Mouse (Mus musculus) left cerebral cortex, adult 2 months (tissue): ENCODE data around the gene Zfp617. TPM values are rescaled to one million over a fixed set of nuclear protein-coding genes. Genes with fewer than 3 reads are reported as not detected.
"Not testable (repeated sequence)": the region's sequence is repeated elsewhere in the genome, so short reads cannot be mapped to it uniquely, and the experiment has no call there.

Experiments used
- DNase-seq, 2 experiments: peaks; one replicate each; pipeline ENCODE4 v3.0.0; 2021 to 2022; ENCODE audit warnings: low spot score in 2 of 2, mixed read lengths in 1 of 2; ENCODE audit errors: extremely low spot score in 1 of 2
- H3K27ac ChIP-seq: fragments of 200-600 bp; 2 replicates; pipeline ENCODE4 v1.8.1; 2022
- H3K4me3 ChIP-seq: fragments of 200-600 bp; 2 replicates; pipeline ENCODE4 v1.8.1; 2022
- CTCF ChIP-seq: fragments of 200-600 bp; IDR thresholded peaks from 2 replicates; pipeline ENCODE4 v1.8.1; 2022; ENCODE audit warnings: antibody characterized with exemption, mild to moderate bottlenecking, moderate library complexity
- intact Hi-C: fragments of 180-260 bp; cut with DNase I; formaldehyde crosslinking; loops from one replicate; pipeline ENCODE4 v1.15.1; 2025
- long read RNA-seq, 2 experiments: library from polyadenylated mRNA; stranded (forward); transcript quantifications; one replicate each; pipeline ENCODE4 v2.0.0; 2021; ENCODE audit warnings: borderline mapping rate in 2 of 2
- total RNA-seq, 2 experiments: library from RNA; stranded (reverse); gene quantifications; 2 replicates each; pipeline ENCODE4 v1.2.3; 2021

Zfp617 gene
- 10 to 100 TPM; 25.3 to 28.4 TPM for total RNA-seq
- long read RNA-seq, experiment 1, partial matches to known transcripts: 3 of 23 reads
- long read RNA-seq, experiment 1, other reads (novel, unspliced or antisense): 18 of 23 reads
- long read RNA-seq, experiment 2, transcript Zfp617-201 (4 exons, 2,920 nt): major isoform, 6 of 14 reads
- long read RNA-seq, experiment 2, partial matches to known transcripts: 2 of 14 reads
- long read RNA-seq, experiment 2, other reads (novel, unspliced or antisense): 6 of 14 reads

DNA sequence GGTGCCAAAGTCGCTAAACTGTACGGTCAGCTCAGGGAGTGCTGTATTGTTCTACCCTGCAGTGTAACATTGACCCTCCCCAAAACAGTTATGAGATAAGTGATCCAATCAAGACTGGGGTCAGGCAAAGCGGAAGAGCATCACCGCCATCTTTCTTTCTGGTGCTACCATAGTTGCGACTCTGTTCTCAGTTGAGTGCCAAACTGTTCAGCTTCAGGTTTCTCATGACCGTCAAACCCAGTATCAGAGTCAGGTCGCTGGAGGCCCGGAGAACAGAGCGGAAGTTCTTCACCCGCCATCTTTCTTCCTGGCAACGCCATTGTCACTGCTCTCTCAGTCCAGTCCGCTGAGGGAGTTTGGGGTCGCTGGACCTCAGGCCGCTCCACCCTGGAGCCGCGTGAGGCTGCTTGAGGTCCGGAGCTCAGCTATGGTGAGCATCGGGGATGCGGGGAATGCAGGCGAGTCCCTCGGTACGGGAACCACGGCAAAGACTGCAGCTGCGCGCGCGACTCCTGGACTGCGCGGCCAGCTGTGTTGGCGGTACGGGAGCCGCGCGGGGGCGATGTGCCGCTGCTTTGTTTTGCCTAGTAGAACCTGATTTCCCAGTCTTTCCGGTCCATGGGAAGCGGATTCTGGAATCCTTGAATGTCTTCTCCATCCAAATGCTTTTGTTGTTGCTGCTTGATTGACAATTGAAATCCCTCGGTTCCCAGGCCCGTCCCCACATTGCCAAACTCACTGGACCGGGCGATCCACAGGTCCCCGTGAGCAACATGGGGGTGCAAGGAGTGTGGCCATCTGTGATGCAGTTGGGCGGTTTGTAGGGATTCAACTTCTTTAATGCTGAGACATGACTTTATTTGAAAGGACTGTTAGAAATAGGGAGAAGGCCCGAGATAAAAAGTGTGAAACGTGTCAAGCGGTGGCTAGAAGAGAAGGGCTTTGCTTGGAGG, at the start of gene Zfp617, which contains the start of gene Zfp882:
Zfp617 (plus strand) TSS at position 327 of the 953 bp plus-strand sequence.
Zfp882 (plus strand) TSS at position 300 of the 953 bp plus-strand sequence.
- intact Hi-C loops: loop anchor here (1.0 to 2.0 kb wide), 3 partner anchors 14 to 42 kb away; partner anchors contain the start of gene Zfp961
- peak; percentile 85 to 88 for DNase-seq
- Histone ChIP-seq H3K4me3 (peak within 1 kb of the TSS; percentile 78), H3K27ac (peak within 1 kb of the TSS; percentile 99)
- peak; percentile 53 for TF ChIP-seq CTCF

DNA sequence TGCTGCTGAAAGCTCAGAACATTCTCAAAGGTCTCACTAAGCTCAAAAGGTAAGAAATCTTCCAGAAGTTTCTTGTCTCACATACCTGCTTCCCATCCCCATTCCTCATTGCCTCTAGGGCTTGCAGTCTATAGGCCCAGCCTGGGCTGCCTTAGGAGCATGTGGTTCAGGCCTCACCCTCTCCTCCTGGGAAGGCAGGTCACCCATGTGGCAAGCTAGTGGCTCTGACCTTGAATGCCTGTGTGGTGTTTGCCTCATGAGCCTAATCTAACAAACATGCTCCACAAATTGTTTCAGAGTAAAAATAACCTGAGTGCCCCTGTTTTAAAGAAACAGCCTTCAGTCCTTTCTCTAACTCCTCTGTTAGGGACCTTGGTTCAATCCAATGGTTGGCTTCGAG, 46.9 kb upstream of the Zfp617 start:
- H3K4me3 ChIP-seq, intact Hi-C loops, DNase-seq, H3K27ac ChIP-seq: not testable (repeated sequence)

DNA sequence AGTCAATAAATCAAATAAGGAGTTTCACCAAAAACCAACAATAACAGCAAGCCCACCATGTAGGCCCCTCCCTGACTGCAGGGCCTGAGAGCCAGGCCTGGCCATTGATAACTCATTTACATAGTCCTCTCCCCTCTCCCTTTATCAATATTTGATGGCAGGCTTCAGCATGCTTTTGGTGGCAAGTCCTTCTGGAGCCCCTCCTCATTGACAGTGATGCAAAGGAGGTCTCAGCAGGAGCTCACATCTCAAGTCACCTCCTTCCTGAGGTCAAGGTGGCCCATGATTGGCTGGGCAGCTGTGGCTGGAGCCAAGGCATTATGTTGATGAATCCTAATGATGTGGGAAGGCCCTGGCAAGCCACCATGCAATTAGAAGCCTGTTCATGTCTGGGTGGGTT, 46.4 kb upstream of the Zfp617 start:
- intact Hi-C loops, DNase-seq, H3K27ac ChIP-seq, H3K4me3 ChIP-seq: not testable (repeated sequence)

DNA sequence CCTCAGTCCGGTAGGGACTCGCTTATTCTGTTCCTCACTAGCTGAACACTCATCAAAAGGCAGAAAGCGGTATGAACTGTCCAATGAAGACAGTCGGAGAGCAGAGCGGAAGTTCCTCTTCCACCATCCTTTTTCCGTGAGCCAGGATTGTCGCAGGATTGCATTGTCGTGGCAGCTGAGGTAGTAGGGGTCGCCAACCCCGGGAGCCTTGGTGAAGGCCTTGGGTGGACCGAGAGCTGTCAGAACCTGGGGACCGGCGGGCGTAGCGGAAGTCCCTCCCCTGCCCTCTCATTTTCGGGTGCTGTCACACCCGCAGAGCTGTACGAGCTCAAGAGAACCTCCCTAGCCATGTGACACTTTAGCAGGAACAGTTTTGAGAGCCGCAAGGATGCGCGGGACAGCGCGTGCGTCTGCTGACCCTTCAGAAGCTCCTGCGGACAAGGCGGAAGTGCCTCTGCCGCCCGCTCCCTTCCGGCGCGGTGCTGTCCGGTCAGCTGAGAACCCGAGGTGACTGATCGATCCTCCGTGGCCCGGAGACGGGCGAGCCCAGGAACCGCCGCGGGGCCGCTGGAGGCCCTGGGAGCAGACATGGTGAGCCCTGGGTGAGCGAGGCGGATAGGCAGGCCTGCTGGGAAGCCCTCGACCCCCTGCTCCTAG, 26.7 kb upstream of the Zfp617 start, which contains the start of gene Zfp709:
Zfp709 (plus strand) TSS at position 402 of the 657 bp plus-strand sequence.
- Histone ChIP-seq H3K27ac (peak within 1 kb of the TSS; percentile 86), H3K4me3 (peak within 1 kb of the TSS; percentile 66)
- DNase-seq: peak; percentile 63 to 64
- intact Hi-C loops: loop anchor here (2.0 kb wide), 2 partner anchors 27 to 41 kb away; partner anchors contain the start of genes Zfp617 and Zfp882
- no peak for TF ChIP-seq CTCF

DNA sequence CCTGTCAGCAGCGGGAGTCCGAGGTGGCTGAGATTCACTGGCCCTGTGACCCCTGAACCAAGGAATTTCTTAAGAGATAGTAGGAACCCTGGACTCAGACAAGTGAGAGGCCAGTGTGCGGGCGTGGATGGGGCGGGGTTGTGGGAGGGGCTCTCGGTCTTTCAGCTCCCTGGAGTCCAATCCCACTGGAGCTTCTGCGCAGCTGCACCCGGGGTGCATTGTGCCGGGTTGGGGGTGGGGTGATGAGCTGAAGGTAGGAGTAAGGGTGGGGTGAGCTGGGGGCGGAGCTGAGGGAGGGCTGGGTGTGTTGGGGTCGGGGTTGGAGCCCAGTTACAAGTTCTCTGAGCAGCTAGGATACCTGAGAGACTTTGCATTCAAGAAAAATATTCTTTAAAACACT, 7.8 kb upstream of the Zfp617 start:
- not testable (repeated sequence) for H3K27ac ChIP-seq

DNA sequence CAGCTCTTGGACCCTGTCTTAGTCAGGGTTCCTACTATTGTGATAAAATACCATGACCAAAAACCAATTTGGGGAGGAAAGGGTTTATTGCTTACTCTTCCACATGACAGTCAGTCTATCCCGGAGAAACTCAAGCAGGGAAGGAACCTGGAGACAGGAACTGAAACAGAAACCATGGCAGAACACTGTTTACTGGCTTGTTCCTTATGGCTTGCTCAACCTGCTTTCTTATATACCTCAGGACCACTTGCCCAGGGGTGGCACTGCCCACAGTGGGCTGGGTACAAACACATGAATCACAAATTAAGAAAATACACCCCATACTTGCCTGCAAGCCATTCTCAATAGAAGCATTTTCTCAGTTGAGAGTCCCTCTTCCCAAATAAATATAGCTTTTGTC, 5.4 kb upstream of the Zfp617 start:
- H3K27ac ChIP-seq, H3K4me3 ChIP-seq: not testable (repeated sequence)
- intact Hi-C loops: loop anchor here (2.0 kb wide), 1 partner anchor 880 kb away; no protein-coding TSS in a partner anchor
- peak in 1 of 2 experiments; percentile 1 for DNase-seq

More for the DNA sequence above, 7.8 kb upstream of the Zfp617 start:
- H3K4me3 ChIP-seq, DNase-seq, intact Hi-C loops: not testable (repeated sequence)

DNA sequence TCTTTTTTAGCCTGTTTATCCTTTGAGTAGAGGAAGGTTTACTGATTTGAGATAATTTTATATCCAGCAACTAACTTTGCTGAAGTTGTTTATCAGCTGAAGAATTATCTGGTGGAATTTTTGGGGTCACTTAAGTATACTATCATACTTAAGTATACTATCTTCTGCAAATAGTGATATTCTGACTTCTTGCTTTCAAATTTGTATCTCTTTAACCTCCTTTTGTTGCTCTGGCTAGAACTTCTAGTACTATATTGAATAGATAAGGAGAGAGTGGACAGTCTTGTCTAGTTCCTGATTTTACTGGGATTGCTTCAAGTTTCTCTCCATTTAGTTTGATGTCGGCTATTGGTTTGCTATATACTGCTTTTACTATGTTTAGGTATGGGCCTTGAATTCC, 1.6 kb upstream of the Zfp617 start:
- intact Hi-C loops: no loop called here
- DNase-seq: no peak
- Histone ChIP-seq H3K27ac (no peak overlapping the region), H3K4me3 (no peak overlapping the region)
- TF ChIP-seq CTCF: no peak

DNA sequence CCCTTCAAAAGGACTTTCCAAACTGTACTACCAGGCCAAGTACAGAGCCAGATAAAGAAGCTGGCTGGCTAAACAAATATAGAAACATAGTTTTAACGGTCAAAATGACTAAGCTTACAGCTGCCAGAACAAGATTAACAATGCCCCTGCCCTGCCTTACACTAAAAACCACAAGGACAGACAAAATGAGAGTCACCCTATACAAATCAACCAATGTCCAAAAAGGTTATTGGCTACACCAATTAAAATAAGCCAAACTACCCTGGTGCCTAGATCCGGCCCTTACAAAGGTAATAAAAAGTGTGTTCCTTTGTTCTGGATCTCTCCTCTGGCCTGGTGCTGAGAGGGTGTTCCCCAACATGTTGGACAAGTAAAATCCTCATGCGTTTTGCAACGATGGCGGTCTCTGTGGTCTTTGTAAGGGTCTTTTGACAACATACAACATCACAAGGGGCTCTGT, 607 bp upstream of the Zfp617 start:
- TF ChIP-seq CTCF: no peak
- intact Hi-C loops: loop anchor here (1.0 to 2.0 kb wide), 3 partner anchors 14 to 43 kb away; partner anchors contain the start of gene Zfp961
- no peak for DNase-seq
- peak overlapping the region; percentile 78 for H3K4me3 ChIP-seq
- peak overlapping the region; percentile 99 for H3K27ac ChIP-seq

DNA sequence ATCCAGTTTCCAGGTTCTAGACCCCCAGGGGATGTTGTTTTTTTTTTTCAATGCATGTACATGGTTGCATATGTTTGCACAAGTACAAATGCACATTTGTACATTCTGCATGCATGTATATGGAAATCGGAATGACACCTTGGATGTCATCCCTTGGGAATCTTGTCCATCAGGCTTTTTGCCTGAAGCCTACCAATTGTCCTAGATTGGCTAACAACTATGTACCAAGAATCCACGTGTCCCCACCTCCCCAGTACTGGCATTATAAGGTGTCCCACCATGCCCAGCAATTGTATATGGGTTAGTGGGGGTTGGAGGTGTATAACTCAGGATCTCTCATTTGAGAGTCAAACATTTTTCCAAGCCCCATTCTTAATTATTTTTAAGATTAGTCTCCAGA, 3.9 kb downstream of the Zfp617 start:
- TF ChIP-seq CTCF: no peak

DNA sequence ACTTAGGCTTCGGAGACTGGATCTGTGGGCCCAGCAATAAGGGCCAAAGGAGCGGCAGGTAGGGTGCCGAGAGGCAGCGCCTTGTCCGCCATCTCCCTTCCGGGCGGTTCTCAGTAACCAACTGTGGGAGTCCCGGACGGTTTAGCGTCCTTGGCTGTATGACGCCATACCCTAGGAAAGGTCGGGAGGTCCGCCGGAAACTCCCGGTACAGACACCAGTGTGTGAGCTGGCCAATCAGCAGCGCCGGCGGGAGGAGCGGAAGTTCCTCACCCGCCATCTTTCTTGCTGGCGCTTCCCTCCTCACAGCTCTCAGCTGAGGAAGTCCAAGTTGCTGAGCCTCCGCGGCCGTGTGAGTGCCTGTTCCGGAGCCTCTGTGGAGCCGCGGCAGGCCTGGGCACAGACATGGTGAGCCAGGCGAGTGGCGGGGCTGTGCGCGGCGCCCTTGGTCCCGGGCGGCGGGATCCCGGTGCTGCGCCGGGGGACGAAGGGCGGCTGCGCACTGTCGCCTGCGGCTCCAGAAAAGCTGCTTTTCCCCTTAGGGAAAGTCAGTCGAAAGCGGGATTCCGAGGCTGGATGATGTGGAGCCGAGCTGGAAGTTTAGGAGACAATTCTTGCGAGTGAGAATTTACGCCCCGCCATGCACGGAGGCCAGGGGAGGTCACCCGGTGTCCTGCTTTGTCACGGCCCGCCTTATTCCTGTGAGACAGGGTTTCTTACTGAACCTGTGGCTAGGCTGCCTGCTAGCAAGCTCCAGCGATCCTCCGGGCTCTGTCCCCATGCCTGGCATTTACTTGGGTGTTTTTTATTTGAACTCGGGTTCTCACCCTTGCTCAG, 14.3 kb downstream of the Zfp617 start:
- DNase-seq: peak; percentile 93 to 94
- peak overlapping the region; percentile 59 for H3K4me3 ChIP-seq
- TF ChIP-seq CTCF: no peak
- intact Hi-C loops: loop anchor here (1.0 to 10.0 kb wide), 6 partner anchors 14 to 555 kb away; partner anchors contain the start of genes Rab8a, Tpm4, Use1 and Zfp617
- H3K27ac ChIP-seq: peak overlapping the region; percentile 97

More for the DNA sequence above, 3.9 kb downstream of the Zfp617 start:
- peak in 1 of 2 experiments; percentile 1 for DNase-seq
- no peak overlapping the region for H3K4me3 ChIP-seq
- intact Hi-C loops: no loop called here
- H3K27ac ChIP-seq: no peak overlapping the region
